Mouse (Mus musculus): Measurements from ENCODE around the gene Slc25a34. TPM values are rescaled to one million over a fixed set of nuclear protein-coding genes. Genes with fewer than 3 reads are reported as not detected.
A peak's percentile ranks its signal among the peaks of the same experiment; 100 is the strongest.

Slc25a34 gene
- polyA plus RNA-seq, 1 experiment from 2014 or later: 0.05 TPM

GRCm38 (mm10) chr4:141643118-141643855, 19.7 kb upstream of the Slc25a34 start:
- Histone ChIP-seq H3K4me3 (replicated peaks) (no peak overlapping the region), H3K27me3 (no peaks in the 10 kb centered on the region), H3K9ac (no peak overlapping the region), H3K36me3 (peaks cover 46% of the 10 kb centered on the region), H3K4me1 (peaks cover 15% of the 10 kb centered on the region), H3K9me3 (replicated peaks) (no peaks in the 10 kb centered on the region), H3K27ac (replicated peaks) (peak overlapping the region; percentile 69; the same call in 1 of the 2 replicates), H3K4me2 (replicated peaks) (no peak overlapping the region)
- peak; percentile 48 for ATAC-seq (ENCODE audit: insufficient number of reproducible peaks, low FRiP score, low TSS enrichment, low read depth)
- WGBS: 52% methylated on average over 7 of the region's 7 CpGs

GRCm38 (mm10) chr4:141641961-141642811, 18.6 kb upstream of the Slc25a34 start:
- Histone ChIP-seq H3K27ac (replicated peaks) (no peak overlapping the region), H3K36me3 (peaks cover 51% of the 10 kb centered on the region), H3K4me2 (replicated peaks) (no peak overlapping the region), H3K4me3 (replicated peaks) (no peak overlapping the region), H3K27me3 (no peaks in the 10 kb centered on the region), H3K4me1 (peaks cover 13% of the 10 kb centered on the region), H3K9me3 (replicated peaks) (no peaks in the 10 kb centered on the region), H3K9ac (no peak overlapping the region)
- no peak for ATAC-seq (ENCODE audit: insufficient number of reproducible peaks, low FRiP score, low TSS enrichment, low read depth)
- 87% methylated on average over 25 of the region's 25 CpGs for WGBS

- H3K4me2 ChIP-seq (replicated peaks): no peak overlapping the region
- 87% methylated on average over 7 of the region's 7 CpGs for WGBS
- no peak overlapping the region for H3K27ac ChIP-seq (replicated peaks)
- no peak for ATAC-seq (ENCODE audit: insufficient number of reproducible peaks, low FRiP score, low TSS enrichment, low read depth)
- peaks cover 58% of the 10 kb centered on the region for H3K36me3 ChIP-seq
- no peak overlapping the region for H3K9ac ChIP-seq
- no peak overlapping the region for H3K4me3 ChIP-seq (replicated peaks)
- no peaks in the 10 kb centered on the region for H3K9me3 ChIP-seq (replicated peaks)
- no peaks in the 10 kb centered on the region for H3K27me3 ChIP-seq
- H3K4me1 ChIP-seq: peaks cover 13% of the 10 kb centered on the region
Observed at GRCm38 (mm10) chr4:141641353-141641771, 17.7 kb upstream of the Slc25a34 start.

- no peak overlapping the region for H3K4me3 ChIP-seq (replicated peaks)
- no peaks in the 10 kb centered on the region for H3K27me3 ChIP-seq
- 63% methylated on average over 11 of the region's 11 CpGs for WGBS
- H3K9me3 ChIP-seq (replicated peaks): no peaks in the 10 kb centered on the region
- no peak overlapping the region for H3K4me2 ChIP-seq (replicated peaks)
- H3K9ac ChIP-seq: no peak overlapping the region
- H3K4me1 ChIP-seq: peaks cover 13% of the 10 kb centered on the region
- no peak overlapping the region for H3K27ac ChIP-seq (replicated peaks)
- no peak for ATAC-seq (ENCODE audit: insufficient number of reproducible peaks, low FRiP score, low TSS enrichment, low read depth)
- peaks cover 67% of the 10 kb centered on the region for H3K36me3 ChIP-seq
Observed at GRCm38 (mm10) chr4:141639474-141639873, 15.9 kb upstream of the Slc25a34 start.

- no peak for ATAC-seq (ENCODE audit: insufficient number of reproducible peaks, low FRiP score, low TSS enrichment, low read depth)
- Histone ChIP-seq H3K27ac (replicated peaks) (no peak overlapping the region), H3K4me1 (no peaks in the 10 kb centered on the region), H3K4me2 (replicated peaks) (no peak overlapping the region), H3K9ac (no peak overlapping the region), H3K27me3 (no peaks in the 10 kb centered on the region), H3K36me3 (peaks cover 83% of the 10 kb centered on the region), H3K9me3 (replicated peaks) (no peaks in the 10 kb centered on the region), H3K4me3 (replicated peaks) (no peak overlapping the region)
- 88% methylated on average over 5 of the region's 5 CpGs for WGBS
Observed at GRCm38 (mm10) chr4:141636693-141637092, 13.1 kb upstream of the Slc25a34 start.

GRCm38 (mm10) chr4:141635991-141636390, 12.4 kb upstream of the Slc25a34 start:
- Histone ChIP-seq H3K9me3 (replicated peaks) (no peaks in the 10 kb centered on the region), H3K9ac (no peak overlapping the region), H3K27me3 (no peaks in the 10 kb centered on the region), H3K36me3 (peaks cover 83% of the 10 kb centered on the region), H3K27ac (replicated peaks) (no peak overlapping the region), H3K4me3 (replicated peaks) (no peak overlapping the region), H3K4me1 (no peaks in the 10 kb centered on the region), H3K4me2 (replicated peaks) (no peak overlapping the region)
- WGBS: 53% methylated on average over 9 of the region's 9 CpGs
- ATAC-seq (ENCODE audit: insufficient number of reproducible peaks, low FRiP score, low TSS enrichment, low read depth): no peak

GRCm38 (mm10) chr4:141632111-141632873, 8.7 kb upstream of the Slc25a34 start:
- Histone ChIP-seq H3K27me3 (no peaks in the 10 kb centered on the region), H3K9ac (no peak overlapping the region), H3K9me3 (replicated peaks) (no peaks in the 10 kb centered on the region), H3K4me1 (no peaks in the 10 kb centered on the region), H3K4me2 (replicated peaks) (no peak overlapping the region), H3K27ac (replicated peaks) (no peak overlapping the region), H3K4me3 (replicated peaks) (no peak overlapping the region), H3K36me3 (peaks cover 88% of the 10 kb centered on the region)
- ATAC-seq (ENCODE audit: insufficient number of reproducible peaks, low FRiP score, low TSS enrichment, low read depth): no peak
- WGBS: 93% methylated on average over 21 of the region's 21 CpGs

GRCm38 (mm10) chr4:141631250-141631649, 7.6 kb upstream of the Slc25a34 start:
- Histone ChIP-seq H3K9me3 (replicated peaks) (no peaks in the 10 kb centered on the region), H3K4me1 (no peaks in the 10 kb centered on the region), H3K36me3 (peaks cover 85% of the 10 kb centered on the region), H3K4me3 (replicated peaks) (no peak overlapping the region), H3K27me3 (no peaks in the 10 kb centered on the region), H3K9ac (no peak overlapping the region), H3K27ac (replicated peaks) (no peak overlapping the region), H3K4me2 (replicated peaks) (no peak overlapping the region)
- no peak for ATAC-seq (ENCODE audit: insufficient number of reproducible peaks, low FRiP score, low TSS enrichment, low read depth)
- WGBS: 94% methylated on average over 20 of the region's 20 CpGs

- ATAC-seq (ENCODE audit: insufficient number of reproducible peaks, low FRiP score, low TSS enrichment, low read depth): no peak
- H3K9ac ChIP-seq: no peak overlapping the region
- no peaks in the 10 kb centered on the region for H3K9me3 ChIP-seq (replicated peaks)
- H3K4me1 ChIP-seq: no peaks in the 10 kb centered on the region
- no peak overlapping the region for H3K4me2 ChIP-seq (replicated peaks)
- peaks cover 92% of the 10 kb centered on the region for H3K36me3 ChIP-seq
- H3K4me3 ChIP-seq (replicated peaks): no peak overlapping the region
- no peak overlapping the region for H3K27ac ChIP-seq (replicated peaks)
- H3K27me3 ChIP-seq: no peaks in the 10 kb centered on the region
- 91% methylated on average over 11 of the region's 11 CpGs for WGBS
Observed at GRCm38 (mm10) chr4:141630021-141630420, 6.4 kb upstream of the Slc25a34 start.

- peaks cover 83% of the 10 kb centered on the region for H3K36me3 ChIP-seq
- H3K4me2 ChIP-seq (replicated peaks): no peak overlapping the region
- no peaks in the 10 kb centered on the region for H3K27me3 ChIP-seq
- H3K27ac ChIP-seq (replicated peaks): no peak overlapping the region
- H3K4me1 ChIP-seq: peaks cover 1% of the 10 kb centered on the region; the same call in 1 of the 2 replicates
- no peak overlapping the region for H3K9ac ChIP-seq
- no peak for ATAC-seq (ENCODE audit: insufficient number of reproducible peaks, low FRiP score, low TSS enrichment, low read depth)
- H3K4me3 ChIP-seq (replicated peaks): no peak overlapping the region
- WGBS: 84% methylated on average over 14 of the region's 14 CpGs
- no peaks in the 10 kb centered on the region for H3K9me3 ChIP-seq (replicated peaks)
Observed at GRCm38 (mm10) chr4:141628661-141629060, 5.0 kb upstream of the Slc25a34 start.

- Histone ChIP-seq H3K4me1 (peaks cover 7% of the 10 kb centered on the region; the same call in 1 of the 2 replicates), H3K4me3 (replicated peaks) (no peak overlapping the region), H3K4me2 (replicated peaks) (no peak overlapping the region), H3K27ac (replicated peaks) (no peak overlapping the region), H3K9ac (no peak overlapping the region), H3K36me3 (peaks cover 73% of the 10 kb centered on the region), H3K9me3 (replicated peaks) (no peaks in the 10 kb centered on the region), H3K27me3 (no peaks in the 10 kb centered on the region)
- no peak for ATAC-seq (ENCODE audit: insufficient number of reproducible peaks, low FRiP score, low TSS enrichment, low read depth)
- 89% methylated on average over 5 of the region's 5 CpGs for WGBS
Observed at GRCm38 (mm10) chr4:141627502-141627901, 3.9 kb upstream of the Slc25a34 start.
